Mouse (Mus musculus) MEL (cell line): ENCODE results near the gene Srgn. TPM values are rescaled to one million over a fixed set of nuclear protein-coding genes. Genes with fewer than 3 reads are reported as not detected.
A peak's percentile ranks its signal among the peaks of the same experiment; 100 is the strongest.

Source experiments
- DNase-seq: peaks from one replicate; pipeline ENCODE4 v3.0.0; 2011; ENCODE audit warnings: low read depth, low spot score
- H3K27ac ChIP-seq: 2 replicates; pipeline ENCODE4 v1.5.1; 2012; ENCODE audit warnings: low read depth, mild to moderate bottlenecking, control low read depth, low read length, moderate library complexity; ENCODE audit not compliant: control insufficient read depth
- H3K27me3 ChIP-seq, 2 experiments: fragments of 150-350 bp in 1 of 2; sonication (generic) in 1 of 2; 2 replicates each; pipeline ENCODE4 v1.6.1; 2012; ENCODE audit warnings: low read length in 2 of 2, mild to moderate bottlenecking in 2 of 2, improper control_type of control experiment in 1 of 2, moderate library complexity in 1 of 2; ENCODE audit not compliant: insufficient read depth in 2 of 2, control insufficient read depth in 1 of 2
- H3K36me3 ChIP-seq, 2 experiments: 2 replicates each; pipeline ENCODE4 v1.6.1; 2012 to 2014; ENCODE audit warnings: low read length in 2 of 2, improper control_type of control experiment in 1 of 2, inconsistent platforms in 1 of 2, mild to moderate bottlenecking in 1 of 2; ENCODE audit not compliant: insufficient read depth in 2 of 2, control insufficient read depth in 1 of 2
- H3K4me1 ChIP-seq, 2 experiments: fragments of 150-350 bp in 1 of 2; sonication (generic) in 1 of 2; 2 replicates each; pipeline ENCODE4 v1.6.1; 2012; ENCODE audit warnings: low read length in 2 of 2, improper control_type of control experiment in 1 of 2, mild to moderate bottlenecking in 1 of 2; ENCODE audit not compliant: insufficient read depth in 2 of 2, control insufficient read depth in 1 of 2
- H3K4me3 ChIP-seq, 2 experiments: fragments of 150-350 bp in 1 of 2; sonication (generic) in 1 of 2; 2 replicates each; pipeline ENCODE4 v1.5.1; 2012; ENCODE audit warnings: low read depth in 2 of 2, low read length in 2 of 2, mild to moderate bottlenecking in 2 of 2, moderate library complexity in 2 of 2, control low read depth in 1 of 2, improper control_type of control experiment in 1 of 2; ENCODE audit not compliant: control insufficient read depth in 1 of 2, insufficient read depth in 1 of 2
- H3K79me2 ChIP-seq: 2 replicates; pipeline ENCODE4 v1.6.1; 2012; ENCODE audit warnings: mild to moderate bottlenecking, low read length, moderate library complexity; ENCODE audit not compliant: control insufficient read depth, poor library complexity, insufficient read depth
- H3K9ac ChIP-seq: 2 replicates; pipeline ENCODE4 v1.6.1; 2012; ENCODE audit warnings: low read depth, mild to moderate bottlenecking, control low read depth, low read length, moderate library complexity; ENCODE audit not compliant: control insufficient read depth, poor library complexity, severe bottlenecking
- H3K9me3 ChIP-seq: fragments of 150-350 bp; sonication (generic); replicated peaks from 2 replicates; pipeline ENCODE4 v1.6.1; 2012; ENCODE audit warnings: mild to moderate bottlenecking, low read length, improper control_type of control experiment, moderate library complexity; ENCODE audit not compliant: insufficient read depth
- BHLHE40 ChIP-seq: IDR thresholded peaks from 2 replicates; pipeline ENCODE4 v1.6.1; 2012; ENCODE audit warnings: low read depth, mild to moderate bottlenecking, inconsistent platforms, low read length, improper control_type of control experiment, borderline replicate concordance
- CHD1 ChIP-seq: IDR thresholded peaks from 2 replicates; pipeline ENCODE4 v1.6.1; 2012; ENCODE audit warnings: low read depth, mild to moderate bottlenecking, inconsistent platforms, low read length, improper control_type of control experiment
- CHD2 ChIP-seq: IDR thresholded peaks from 2 replicates; pipeline ENCODE4 v1.6.1; 2011; ENCODE audit warnings: low read length, improper control_type of control experiment
- ELF1 ChIP-seq: IDR thresholded peaks from 2 replicates; pipeline ENCODE4 v1.6.1; 2014; ENCODE audit warnings: low read depth, mild to moderate bottlenecking, inconsistent platforms, low read length, improper control_type of control experiment, moderate library complexity
- EP300 ChIP-seq, 2 experiments: IDR thresholded peaks; 2 replicates each; pipeline ENCODE4 v1.6.1; 2011; ENCODE audit warnings: improper control_type of control experiment in 2 of 2, low read length in 2 of 2, low read depth in 1 of 2, mild to moderate bottlenecking in 1 of 2
- ETS1 ChIP-seq: IDR thresholded peaks from 2 replicates; pipeline ENCODE4 v1.6.1; 2012; ENCODE audit warnings: low read depth, mild to moderate bottlenecking, inconsistent platforms, low read length, improper control_type of control experiment, moderate library complexity
- GABPA ChIP-seq: IDR thresholded peaks from 2 replicates; pipeline ENCODE4 v1.6.1; 2012; ENCODE audit warnings: low read depth, mild to moderate bottlenecking, inconsistent platforms, low read length, improper control_type of control experiment, moderate library complexity
- GATA1 ChIP-seq: IDR thresholded peaks from 2 replicates; pipeline ENCODE4 v1.6.1; 2011; ENCODE audit warnings: low read depth, low read length, improper control_type of control experiment
- HCFC1 ChIP-seq: IDR thresholded peaks from 2 replicates; pipeline ENCODE4 v1.6.1; 2012; ENCODE audit warnings: low read depth, mild to moderate bottlenecking, inconsistent platforms, low read length, improper control_type of control experiment, moderate library complexity
- JUND ChIP-seq: IDR thresholded peaks from 2 replicates; pipeline ENCODE4 v1.6.1; 2011; ENCODE audit warnings: low read depth, mild to moderate bottlenecking, improper control_type of control experiment, low read length
- KAT2A ChIP-seq: conservative IDR thresholded peaks from 2 replicates; pipeline ENCODE4 v1.6.1; 2012; ENCODE audit warnings: low read depth, low read length, improper control_type of control experiment, inconsistent platforms
- MAFK ChIP-seq: IDR thresholded peaks from 2 replicates; pipeline ENCODE4 v1.6.1; 2011; ENCODE audit warnings: low read depth, mild to moderate bottlenecking, low read length, improper control_type of control experiment, borderline replicate concordance
- MAZ ChIP-seq: IDR thresholded peaks from 2 replicates; pipeline ENCODE4 v1.6.1; 2012; ENCODE audit warnings: low read depth, mild to moderate bottlenecking, inconsistent platforms, low read length, improper control_type of control experiment
- MEF2A ChIP-seq: IDR thresholded peaks from 2 replicates; pipeline ENCODE4 v1.6.1; 2014; ENCODE audit warnings: low read depth, mild to moderate bottlenecking, inconsistent platforms, low read length, improper control_type of control experiment; ENCODE audit not compliant: poor library complexity, insufficient replicate concordance, severe bottlenecking; ENCODE audit errors: extremely low read depth
- MXI1 ChIP-seq: IDR thresholded peaks from 2 replicates; pipeline ENCODE4 v1.6.1; 2011; ENCODE audit warnings: mild to moderate bottlenecking, low read depth, low read length, improper control_type of control experiment
- MYB ChIP-seq: IDR thresholded peaks from 2 replicates; pipeline ENCODE4 v1.6.1; 2011; ENCODE audit warnings: mild to moderate bottlenecking, low read depth, low read length, improper control_type of control experiment
- MYC ChIP-seq: IDR thresholded peaks from 2 replicates; pipeline ENCODE4 v1.6.1; 2011; ENCODE audit warnings: low read depth, mild to moderate bottlenecking, low read length, improper control_type of control experiment, moderate library complexity
- NRF1 ChIP-seq: IDR thresholded peaks from 2 replicates; pipeline ENCODE4 v1.6.1; 2014; ENCODE audit warnings: low read depth, mild to moderate bottlenecking, inconsistent platforms, low read length, improper control_type of control experiment, moderate library complexity; ENCODE audit not compliant: poor library complexity, insufficient read depth, severe bottlenecking
- POLR2A ChIP-seq, 2 experiments: IDR thresholded peaks; 2 replicates each; pipeline ENCODE4 v1.6.1; 2011 to 2012; ENCODE audit warnings: low read length in 2 of 2, mild to moderate bottlenecking in 2 of 2, control low read depth in 1 of 2, improper control_type of control experiment in 1 of 2, low read depth in 1 of 2, moderate library complexity in 1 of 2; ENCODE audit not compliant: control insufficient read depth in 1 of 2, insufficient read depth in 1 of 2, poor library complexity in 1 of 2
- POLR2AphosphoS2 ChIP-seq: IDR thresholded peaks from 2 replicates; pipeline ENCODE4 v1.6.1; 2011; ENCODE audit warnings: low read length, improper control_type of control experiment
- POLR2AphosphoS5 ChIP-seq: IDR thresholded peaks from 2 replicates; pipeline ENCODE4 v1.6.1; 2012; ENCODE audit warnings: low read depth, borderline replicate concordance, mild to moderate bottlenecking, inconsistent platforms, low read length, moderate library complexity, mixed read lengths
- RAD21 ChIP-seq: IDR thresholded peaks from 2 replicates; pipeline ENCODE4 v1.6.1; 2011; ENCODE audit warnings: mild to moderate bottlenecking, low read depth, low read length, improper control_type of control experiment
- RCOR1 ChIP-seq: IDR thresholded peaks from 2 replicates; pipeline ENCODE4 v1.6.1; 2012; ENCODE audit warnings: low read depth, mild to moderate bottlenecking, inconsistent platforms, low read length, improper control_type of control experiment
- SIN3A ChIP-seq: IDR thresholded peaks from 2 replicates; pipeline ENCODE4 v1.6.1; 2012; ENCODE audit warnings: low read length, improper control_type of control experiment, inconsistent platforms
- SMC3 ChIP-seq: IDR thresholded peaks from 2 replicates; pipeline ENCODE4 v1.6.1; 2011; ENCODE audit warnings: low read depth, low read length, improper control_type of control experiment
- TAL1 ChIP-seq: IDR thresholded peaks from 2 replicates; pipeline ENCODE4 v1.6.1; 2012; ENCODE audit warnings: mild to moderate bottlenecking, inconsistent platforms, low read length, moderate library complexity, mixed read lengths
- TBP ChIP-seq: IDR thresholded peaks from 2 replicates; pipeline ENCODE4 v1.8.0; 2011; ENCODE audit warnings: low read depth, low read length, improper control_type of control experiment
- TCF12 ChIP-seq: IDR thresholded peaks from 2 replicates; pipeline ENCODE4 v1.6.1; 2014; ENCODE audit warnings: low read depth, mild to moderate bottlenecking, inconsistent platforms, low read length, improper control_type of control experiment, moderate library complexity
- UBTF ChIP-seq: IDR thresholded peaks from 2 replicates; pipeline ENCODE4 v1.6.1; 2012; ENCODE audit warnings: low read depth, mild to moderate bottlenecking, inconsistent platforms, low read length, improper control_type of control experiment, moderate library complexity, borderline replicate concordance; ENCODE audit not compliant: insufficient read depth
- USF1 ChIP-seq: IDR thresholded peaks from 2 replicates; pipeline ENCODE4 v1.6.1; 2014; ENCODE audit warnings: low read depth, mild to moderate bottlenecking, inconsistent platforms, low read length, improper control_type of control experiment, moderate library complexity
- ZC3H11A ChIP-seq: IDR thresholded peaks from 2 replicates; pipeline ENCODE4 v1.6.1; 2012; ENCODE audit warnings: low read depth, mild to moderate bottlenecking, inconsistent platforms, low read length, improper control_type of control experiment
- ZKSCAN1 ChIP-seq: IDR thresholded peaks from 2 replicates; pipeline ENCODE4 v1.6.1; 2012; ENCODE audit warnings: low read depth, mild to moderate bottlenecking, inconsistent platforms, low read length, improper control_type of control experiment, moderate library complexity
- ZMIZ1 ChIP-seq: IDR thresholded peaks from 2 replicates; pipeline ENCODE4 v1.6.1; 2012; ENCODE audit warnings: low read depth, mild to moderate bottlenecking, inconsistent platforms, low read length, improper control_type of control experiment, moderate library complexity
- ZNF384 ChIP-seq: IDR thresholded peaks from 2 replicates; pipeline ENCODE4 v1.6.1; 2012; ENCODE audit warnings: low read depth, mild to moderate bottlenecking, inconsistent platforms, low read length, improper control_type of control experiment
- polyA plus RNA-seq, 2 experiments: library from polyadenylated mRNA; stranded (reverse) in 1 of 2; unstranded in 1 of 2; fragments of >175 nt in 1 of 2; fragments of >200 nt in 1 of 2; gene quantifications; 2 replicates each; pipeline versions ENCODE4 v1.2.1 to v1.2.4; 2012; ENCODE audit warnings: low replicate concordance in 2 of 2, low read depth in 1 of 2; ENCODE audit not compliant: insufficient read length in 2 of 2, insufficient read depth in 1 of 2, missing spikeins in 1 of 2
- total RNA-seq: library from RNA; depleted of rRNA; stranded (reverse); fragments of 300-350 nt; gene quantifications from 2 replicates; pipeline ENCODE4 v1.2.3, GENCODE M21; 2012

Gene Srgn
- total and polyA plus RNA-seq, 3 experiments, result 164 to 217 TPM; not detected in 1

GRCm38 (mm10) chr10:62568861-62569260 is 41.6 kb upstream of the Srgn start:
- TF ChIP-seq TCF12 (peak; percentile 97), MYB (peak; percentile 99), CHD2 (peak; percentile 17; the same call in 1 of the 2 replicates), NRF1 (no peak), POLR2AphosphoS5 (no peak), GATA1 (peak; percentile 99), POLR2A (IDR thresholded peaks at IDR 0.05; ENCODE audit: control insufficient read depth in 1 of 2, insufficient read depth in 1 of 2, low read depth in 1 of 2, low read length in 2 of 2, poor library complexity in 1 of 2) (no peak), ZC3H11A (no peak), USF1 (peak; percentile 55), MAZ (no peak), MYC (peak; percentile 59; the same call in 1 of the 2 replicates), MAFK (peak; percentile 66; the same call in 1 of the 2 replicates), ZNF384 (peak; percentile 69; the same call in 1 of the 2 replicates), MXI1 (no peak; the same call in 1 of the 2 replicates), ETS1 (peak; percentile 93), UBTF (no peak), JUND (no peak), TAL1 (no peak), TBP (no peak), KAT2A (0 out of 2 replicates have a peak, but pooled peaks have one; percentile 47), ZKSCAN1 (no peak), HCFC1 (peak; percentile 46), CHD1 (no peak), POLR2AphosphoS2 (no peak), MEF2A (peak; percentile 83), SMC3 (no peak), RAD21 (no peak), ELF1 (no peak), GABPA (peak; percentile 68; the same call in 1 of the 2 replicates), ZMIZ1 (no peak), SIN3A (peak; percentile 96), RCOR1 (peak; percentile 92), EP300 (IDR thresholded peaks at IDR 0.05; ENCODE audit: low read depth in 1 of 2, low read length in 2 of 2) (peak; percentile 99), BHLHE40 (peak; percentile 66; the same call in 1 of the 2 replicates)
- peak; percentile 60 for DNase-seq
- peaks cover 28 to 42% of the 10 kb centered on the region in 2 experiments for H3K36me3 ChIP-seq
- no peak overlapping the region for H3K4me3 ChIP-seq
- peak overlapping the region; percentile 66 for H3K27ac ChIP-seq
- H3K79me2 ChIP-seq, result peaks cover 2% of the 10 kb centered on the region; the same call in 1 of the 2 replicates
- no peaks in the 10 kb centered on the region for H3K27me3 ChIP-seq
- peak overlapping the region; percentile 10; the same call in 1 of the 2 replicates for H3K9ac ChIP-seq
- H3K4me1 ChIP-seq, result peaks cover 21 to 28% of the 10 kb centered on the region in 2 experiments
- no peaks in the 10 kb centered on the region for H3K9me3 ChIP-seq
